In the genomic region with DNA sequence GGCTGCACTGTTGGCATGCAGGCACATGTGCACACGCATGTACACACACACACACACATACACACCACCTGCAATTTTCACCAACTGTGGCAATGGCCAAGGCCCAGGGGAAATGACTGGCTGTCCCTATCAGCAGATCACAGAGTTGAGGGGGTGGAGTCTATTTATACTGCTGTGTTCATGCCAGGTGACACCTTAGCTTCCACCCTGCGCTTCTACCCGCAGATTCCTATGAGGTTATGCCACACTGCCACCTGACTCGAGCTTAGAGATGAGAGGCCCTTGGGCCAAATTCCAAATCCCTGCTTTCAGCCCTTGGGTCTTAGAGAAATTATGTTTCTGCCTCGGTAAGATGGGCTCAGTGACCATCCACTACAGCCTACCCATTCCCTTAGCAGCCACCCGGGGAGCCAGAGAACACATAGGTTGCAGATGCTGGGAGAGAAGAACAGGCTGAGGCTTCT, we compare ENCODE assay signal across 13 mouse cellular contexts. TPM values are rescaled to one million over a fixed set of nuclear protein-coding genes. Genes with fewer than 3 reads are reported as not detected.
DNase-seq lines count a peak whose midpoint lies in the region; ATAC-seq and TF ChIP-seq lines count a peak whose summit lies in the region.
"Had no signal": no experiment of that assay in that cellular context is flagged by ENCODE, and none has a peak within 500 bp of the region (broad histone marks: within the 10 kb centered on the region; RNA-seq: fewer than 3 reads in every experiment).

No protein-coding gene starts in this region.

- H3K4me2 ChIP-seq in intestine, postnatal 0 days (replicated peaks; ENCODE audit: low read depth), result 0 out of 2 replicates have a peak overlapping the region, but pooled peaks have one; percentile 27
- H3K4me2 ChIP-seq: limb, embryonic 12.5 days; midbrain, embryonic 11.5 days had no signal

- H3K36me3 ChIP-seq in kidney, adult 2 months (ENCODE audit: control insufficient read depth, insufficient read depth, low read length), result no peaks in the 10 kb centered on the region
- H3K36me3 ChIP-seq in MEL (ENCODE audit: control insufficient read depth in 1 of 2, insufficient read depth in 2 of 2, low read length in 2 of 2), result no peaks in the 10 kb centered on the region
- H3K36me3 ChIP-seq in intestine, postnatal 0 days (ENCODE audit: control insufficient read depth, insufficient read depth), result peaks cover 24% of the 10 kb centered on the region

- no peak overlapping the region for H3K4me3 ChIP-seq in kidney, adult 2 months (ENCODE audit: insufficient read depth, low read depth, low read length)
- H3K4me3 ChIP-seq in MEL (ENCODE audit: control insufficient read depth in 1 of 2, insufficient read depth in 1 of 2, low read depth in 2 of 2, low read length in 2 of 2), result no peak overlapping the region
- no peak overlapping the region for H3K4me3 ChIP-seq in intestine, postnatal 0 days (ENCODE audit: low read depth, low read length)
- H3K4me3 ChIP-seq: limb, embryonic 12.5 days had no signal

- H3K4me1 ChIP-seq in kidney, adult 2 months (ENCODE audit: control insufficient read depth, insufficient read depth, low read length), result peaks cover 9% of the 10 kb centered on the region; the same call in 1 of the 2 replicates
- peaks cover 0 to 4% of the 10 kb centered on the region in 2 experiments; a peak in 2 of 4 replicates for H3K4me1 ChIP-seq in MEL (ENCODE audit: control insufficient read depth in 1 of 2, insufficient read depth in 2 of 2, low read length in 2 of 2)
- H3K4me1 ChIP-seq in intestine, postnatal 0 days (replicated peaks; ENCODE audit: control insufficient read depth, insufficient read depth, low read length), result no peaks in the 10 kb centered on the region; the same call in 1 of the 2 replicates
- H3K4me1 ChIP-seq: limb, embryonic 12.5 days had no signal

- peak; percentile 31 for DNase-seq in kidney, adult 2 months
- DNase-seq in kidney, adult 9 months, result no peak
- peak; percentile 29 for DNase-seq in MEL (ENCODE audit: low read depth, low spot score)
- DNase-seq in spleen, postnatal 10 days (ENCODE audit: low spot score in 2 of 2), result no peak
- DNase-seq in adrenal gland, postnatal 25 days, result no peak
- DNase-seq in left cerebral cortex, postnatal 25 days (ENCODE audit: low spot score in 2 of 2), result no peak
- DNase-seq: right cerebral cortex, postnatal 4 days; thymus, adult 2 months had no signal

- no peak overlapping the region for H3K9ac ChIP-seq in MEL (ENCODE audit: control insufficient read depth, low read depth, low read length, poor library complexity, severe bottlenecking)
- H3K9ac ChIP-seq in intestine, postnatal 0 days (ENCODE audit: low read depth, low read length), result no peak overlapping the region
- H3K9ac ChIP-seq: limb, embryonic 12.5 days had no signal

- no peaks in the 10 kb centered on the region for H3K27me3 ChIP-seq in kidney, adult 2 months (replicated peaks; ENCODE audit: control insufficient read depth, insufficient read depth, low read length)
- H3K27me3 ChIP-seq in MEL (ENCODE audit: control insufficient read depth in 1 of 2, insufficient read depth in 2 of 2, low read length in 2 of 2), result no peaks in the 10 kb centered on the region
- no peaks in the 10 kb centered on the region for H3K27me3 ChIP-seq in intestine, postnatal 0 days (replicated peaks; ENCODE audit: control insufficient read depth, insufficient read depth, low read length)
- H3K27me3 ChIP-seq: limb, embryonic 12.5 days had no signal

- TF ChIP-seq RAD21 in MEL (IDR thresholded peaks at IDR 0.05; ENCODE audit: low read depth, low read length), result no peak

- no peaks in the 10 kb centered on the region for H3K9me3 ChIP-seq in MEL (replicated peaks; ENCODE audit: insufficient read depth, low read length)
- no peaks in the 10 kb centered on the region for H3K9me3 ChIP-seq in intestine, postnatal 0 days (ENCODE audit: control insufficient read depth)
- H3K9me3 ChIP-seq: limb, embryonic 12.5 days had no signal

- TF ChIP-seq POLR2A in kidney, adult 2 months (IDR thresholded peaks at IDR 0.05; ENCODE audit: low read depth, low read length), result no peak
- no peak for TF ChIP-seq POLR2A in MEL (IDR thresholded peaks at IDR 0.05; ENCODE audit: control insufficient read depth in 1 of 2, insufficient read depth in 1 of 2, low read depth in 1 of 2, low read length in 2 of 2, poor library complexity in 1 of 2)

- H3K79me2 ChIP-seq in MEL (ENCODE audit: control insufficient read depth, insufficient read depth, low read length, poor library complexity), result no peaks in the 10 kb centered on the region

- TF ChIP-seq CTCF in kidney, adult 2 months (conservative IDR thresholded peaks at IDR 0.05; ENCODE audit: insufficient read depth, insufficient read length, low read depth, low read length), result no peak; the same call in 1 of the 2 replicates
- no peak for TF ChIP-seq CTCF in MEL (IDR thresholded peaks at IDR 0.05 in 2 of 3, conservative IDR thresholded peaks at IDR 0.05 in 1 of 3; ENCODE audit: control insufficient read depth in 1 of 3, insufficient read depth in 1 of 3, low read depth in 2 of 3, low read length in 3 of 3, poor library complexity in 1 of 3, severe bottlenecking in 1 of 3)
- peak; percentile 53 for TF ChIP-seq CTCF in intestine, postnatal 0 days (IDR thresholded peaks at IDR 0.05; ENCODE audit: low read depth)

- H3K27ac ChIP-seq in kidney, adult 2 months (ENCODE audit: insufficient read depth, low read depth, low read length), result no peak overlapping the region
- H3K27ac ChIP-seq in MEL (ENCODE audit: control insufficient read depth, low read depth, low read length), result no peak overlapping the region
- H3K27ac ChIP-seq in intestine, postnatal 0 days (ENCODE audit: low read depth, low read length), result no peak overlapping the region
- H3K27ac ChIP-seq: limb, embryonic 12.5 days had no signal

- 0 out of 2 replicates have a peak, but pooled peaks have one; percentile 26 for ATAC-seq in erythroid progenitor cell, adult 5-6 weeks (replicated peaks; ENCODE audit: low FRiP score, poor library complexity, severe bottlenecking)
- ATAC-seq in intestine, postnatal 0 days, result peak; percentile 54

- TF ChIP-seq EP300 in MEL (IDR thresholded peaks at IDR 0.05; ENCODE audit: low read depth in 1 of 2, low read length in 2 of 2), result no peak

- WGBS in kidney, adult 2 months, result 43% methylated on average over 6 of the region's 6 CpGs
- 48% methylated on average over 6 of the region's 6 CpGs for WGBS in intestine, postnatal 0 days

- intact Hi-C loops in left cerebral cortex, postnatal 25 days (cut with DNase I), result no loop called here

RNA-seq across cellular contexts. Expression of a gene that starts 2.1 kb away (rescaled TPM):
- polyA plus RNA-seq in kidney, adult 2 months (2012; rRNA removed), result 11.8 and 37.9 TPM in 2 replicates
- total RNA-seq in MEL (2012; rRNA removed), result 2.0 and 2.9 TPM in 2 replicates
- polyA plus RNA-seq in MEL (2012; ENCODE audit: insufficient read depth in 1 of 2, insufficient read length in 2 of 2, low read depth in 1 of 2, low replicate concordance in 2 of 2, missing spikeins in 1 of 2), result 1 to 10 TPM in 1 of 2 experiments, not detected in 1; 3.7 TPM
- total RNA-seq in erythroid progenitor cell, adult 5-6 weeks (2015; ENCODE audit: low replicate concordance), result 1.7 TPM in 1 of 2 replicates, not detected in the other
- total RNA-seq in erythroid progenitor cell, adult 5-6 weeks (2017; ENCODE audit: low replicate concordance), result not detected in 2 replicates
- 2.1 and 3.8 TPM in 2 replicates for polyA plus RNA-seq in intestine, postnatal 0 days (2015; fragmentation: Nextera tagmentation; extraction: Ambion mirVana)
- total RNA-seq in adrenal gland, postnatal 25 days (2021), result 14.5 and 15.4 TPM in 2 replicates
- total RNA-seq in left cerebral cortex, postnatal 25 days (2021), result 1 to 10 TPM; 6.1 to 6.3 TPM

RNA-seq across cellular contexts. Expression of a gene that starts 4.6 kb away (rescaled TPM):
- not detected in 2 replicates for polyA plus RNA-seq in kidney, adult 2 months (2012; rRNA removed)
- not detected in 2 replicates for total RNA-seq in MEL (2012; rRNA removed)
- under 1 TPM in 1 of 2 experiments, not detected in 1; 0.74 TPM for polyA plus RNA-seq in MEL (2012; ENCODE audit: insufficient read depth in 1 of 2, insufficient read length in 2 of 2, low read depth in 1 of 2, low replicate concordance in 2 of 2, missing spikeins in 1 of 2)
- 0.42 TPM in 1 of 2 replicates, not detected in the other for total RNA-seq in erythroid progenitor cell, adult 5-6 weeks (2015; ENCODE audit: low replicate concordance)
- total RNA-seq in erythroid progenitor cell, adult 5-6 weeks (2017; ENCODE audit: low replicate concordance), result 86.5 TPM in 1 of 2 replicates, not detected in the other
- 0.22 TPM in 1 of 2 replicates, not detected in the other for polyA plus RNA-seq in intestine, postnatal 0 days (2015; fragmentation: Nextera tagmentation; extraction: Ambion mirVana)
- total RNA-seq in adrenal gland, postnatal 25 days (2021), result not detected in 2 replicates
- not detected for total RNA-seq in left cerebral cortex, postnatal 25 days (2021)
- polyA plus RNA-seq: large intestine, adult 2 months; midbrain, embryonic 11.5 days; thymus, adult 2 months had no signal

RNA-seq across cellular contexts. Expression of a gene that starts 12.6 kb away (rescaled TPM):
- 16.8 and 22.6 TPM in 2 replicates for polyA plus RNA-seq in kidney, adult 2 months (2012; rRNA removed)
- total RNA-seq in MEL (2012; rRNA removed), result 8.8 and 9.7 TPM in 2 replicates
- polyA plus RNA-seq in MEL (2012; ENCODE audit: insufficient read depth in 1 of 2, insufficient read length in 2 of 2, low read depth in 1 of 2, low replicate concordance in 2 of 2, missing spikeins in 1 of 2), result 10 to 100 TPM in 1 of 2 experiments, not detected in 1; 14.4 TPM
- total RNA-seq in erythroid progenitor cell, adult 5-6 weeks (2015; ENCODE audit: low replicate concordance), result not detected in 2 replicates
- total RNA-seq in erythroid progenitor cell, adult 5-6 weeks (2017; ENCODE audit: low replicate concordance), result 1.4 and 1.8 TPM in 2 replicates
- polyA plus RNA-seq in intestine, postnatal 0 days (2015; fragmentation: Nextera tagmentation; extraction: Ambion mirVana), result 15.0 and 18.5 TPM in 2 replicates
- total RNA-seq in adrenal gland, postnatal 25 days (2021), result 16.5 and 19.7 TPM in 2 replicates
- total RNA-seq in left cerebral cortex, postnatal 25 days (2021), result 10 to 100 TPM; 11.1 to 13.0 TPM

RNA-seq across cellular contexts. Expression of a gene that starts 23.0 kb away (rescaled TPM):
- 19.8 and 29.5 TPM in 2 replicates for polyA plus RNA-seq in kidney, adult 2 months (2012; rRNA removed)
- 3.8 and 4.2 TPM in 2 replicates for total RNA-seq in MEL (2012; rRNA removed)
- polyA plus RNA-seq in MEL (2012; ENCODE audit: insufficient read depth in 1 of 2, insufficient read length in 2 of 2, low read depth in 1 of 2, low replicate concordance in 2 of 2, missing spikeins in 1 of 2), result 1 to 10 TPM in 1 of 2 experiments, not detected in 1; 9.9 TPM
- 2.5 and 10.5 TPM in 2 replicates for total RNA-seq in erythroid progenitor cell, adult 5-6 weeks (2015; ENCODE audit: low replicate concordance)
- 3.9 and 9.4 TPM in 2 replicates for total RNA-seq in erythroid progenitor cell, adult 5-6 weeks (2017; ENCODE audit: low replicate concordance)
- 2.5 and 2.6 TPM in 2 replicates for polyA plus RNA-seq in intestine, postnatal 0 days (2015; fragmentation: Nextera tagmentation; extraction: Ambion mirVana)
- total RNA-seq in adrenal gland, postnatal 25 days (2021), result 36.7 and 53.2 TPM in 2 replicates
- total RNA-seq in left cerebral cortex, postnatal 25 days (2021), result 10 to 100 TPM; 32.1 to 32.7 TPM

RNA-seq across cellular contexts. Expression of a gene that starts 23.5 kb away (rescaled TPM):
- 8.0 and 9.1 TPM in 2 replicates for polyA plus RNA-seq in kidney, adult 2 months (2012; rRNA removed)
- total RNA-seq in MEL (2012; rRNA removed), result 0.19 and 0.33 TPM in 2 replicates
- polyA plus RNA-seq in MEL (2012; ENCODE audit: insufficient read depth in 1 of 2, insufficient read length in 2 of 2, low read depth in 1 of 2, low replicate concordance in 2 of 2, missing spikeins in 1 of 2), result 1 to 10 TPM in 1 of 2 experiments, not detected in 1; 1.4 TPM
- total RNA-seq in erythroid progenitor cell, adult 5-6 weeks (2015; ENCODE audit: low replicate concordance), result not detected in 2 replicates
- total RNA-seq in erythroid progenitor cell, adult 5-6 weeks (2017; ENCODE audit: low replicate concordance), result 0.45 TPM in 1 of 2 replicates, not detected in the other
- 3.5 and 3.9 TPM in 2 replicates for polyA plus RNA-seq in intestine, postnatal 0 days (2015; fragmentation: Nextera tagmentation; extraction: Ambion mirVana)
- 19.7 and 24.2 TPM in 2 replicates for total RNA-seq in adrenal gland, postnatal 25 days (2021)
- 10 to 100 TPM; 16.0 to 16.9 TPM for total RNA-seq in left cerebral cortex, postnatal 25 days (2021)

Comparison
In these comparisons a context has a peak if more than half of its experiments do, and no peak if none do; other contexts are left out.
1. DNase-seq: peak in kidney, adult 2 months (single experiment) and MEL (single experiment); none in kidney, adult 9 months (single experiment), spleen, postnatal 10 days (0 of 2), adrenal gland, postnatal 25 days (single experiment) and left cerebral cortex, postnatal 25 days (0 of 2).